Mouse (Mus musculus): ENCODE measurements at regions not wholly inside any gene's neighbourhood (a gene's known extent, or its start where the extent isn't known, plus 50 kb on each side); places are given as distances from the start of the nearest gene placed in this dataset.

DNA sequence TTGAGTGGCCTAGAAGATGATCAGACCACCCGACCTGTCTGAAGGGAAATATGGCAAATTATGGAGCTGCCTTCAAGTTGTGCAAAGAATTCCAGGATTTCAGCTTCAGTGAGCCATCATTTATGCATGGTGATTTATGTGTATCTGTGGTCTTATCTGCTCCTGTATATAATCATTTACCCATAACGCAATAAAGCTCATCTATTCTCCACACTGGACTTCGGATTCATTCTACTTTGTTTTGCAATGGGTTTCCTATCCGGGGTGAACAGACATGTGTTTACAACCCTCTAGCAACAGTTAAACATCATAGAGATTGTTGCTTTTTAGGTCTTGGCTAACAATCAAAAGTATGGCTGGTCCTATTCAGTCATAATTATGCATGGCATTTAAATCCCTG, 145.1 kb downstream of the Pcdh10 start:
- Histone ChIP-seq H3K9me3 (no peaks in the 10 kb centered on the region), H3K4me3 (no peak overlapping the region), H3K27me3 (no peaks in the 10 kb centered on the region), H3K4me2 (replicated peaks) (no peak overlapping the region), H3K27ac (no peak overlapping the region), H3K36me3 (no peaks in the 10 kb centered on the region), H3K4me1 (no peaks in the 10 kb centered on the region), H3K9ac (no peak overlapping the region)
- 74% methylated on average over 4 of the region's 4 CpGs for WGBS
- no peak for ATAC-seq (ENCODE audit: insufficient number of reproducible peaks, insufficient read depth, low FRiP score, low TSS enrichment)

DNA sequence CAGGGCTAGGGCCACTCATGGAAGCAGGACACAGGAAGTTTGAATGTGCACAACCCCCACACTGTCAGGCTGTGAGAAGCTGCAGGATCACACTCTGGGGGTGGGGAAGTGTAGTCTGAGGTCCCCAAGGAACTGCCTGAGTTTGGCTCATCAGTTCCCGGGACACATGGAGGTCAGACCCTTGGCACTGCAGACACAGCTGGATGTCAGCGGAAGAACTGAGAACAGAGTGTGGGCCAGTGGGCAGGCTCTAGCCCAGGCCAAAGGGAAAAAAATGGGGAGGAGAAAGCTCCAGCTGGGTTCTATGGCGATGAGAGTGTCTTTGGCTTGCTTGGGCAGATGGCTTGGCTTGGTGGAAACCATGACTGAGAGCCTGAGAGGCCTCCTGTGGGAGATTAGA, 168.9 kb downstream of the Pcdh10 start:
- no peak overlapping the region for H3K9ac ChIP-seq
- no peaks in the 10 kb centered on the region for H3K9me3 ChIP-seq
- H3K27me3 ChIP-seq, result no peaks in the 10 kb centered on the region
- no peaks in the 10 kb centered on the region for H3K4me1 ChIP-seq
- no peak overlapping the region for H3K4me3 ChIP-seq
- H3K36me3 ChIP-seq, result no peaks in the 10 kb centered on the region
- H3K4me2 ChIP-seq (replicated peaks), result no peak overlapping the region
- no peak overlapping the region for H3K27ac ChIP-seq
- 87% methylated on average over 3 of the region's 3 CpGs for WGBS
- no peak for ATAC-seq (ENCODE audit: insufficient number of reproducible peaks, insufficient read depth, low FRiP score, low TSS enrichment)

DNA sequence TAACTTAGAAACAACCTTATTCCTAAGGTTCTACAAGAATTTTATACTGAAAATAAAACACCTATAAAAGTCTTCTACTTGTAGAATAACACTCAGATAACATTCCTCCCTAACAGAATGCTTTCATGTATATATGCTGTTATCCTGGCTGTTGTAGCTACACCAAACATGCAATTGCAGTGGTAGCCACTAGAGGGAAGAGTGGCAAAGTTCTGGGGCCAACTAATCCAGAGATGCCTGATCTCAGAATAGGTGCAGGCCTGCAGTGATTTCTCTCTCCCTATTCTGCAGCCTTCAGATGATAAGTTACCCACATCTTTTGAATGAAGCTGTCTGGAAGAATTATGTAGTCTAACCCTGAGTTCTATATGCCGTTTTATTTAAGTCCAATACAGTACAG, 177.5 kb downstream of the Pcdh10 start:
- WGBS, result 15% methylated on average over 1 of the region's 1 CpGs
- Histone ChIP-seq H3K27me3 (no peaks in the 10 kb centered on the region), H3K36me3 (no peaks in the 10 kb centered on the region), H3K4me1 (peaks cover 5% of the 10 kb centered on the region), H3K4me3 (no peak overlapping the region), H3K4me2 (replicated peaks) (no peak overlapping the region), H3K9ac (no peak overlapping the region), H3K27ac (no peak overlapping the region), H3K9me3 (no peaks in the 10 kb centered on the region)
- no peak for ATAC-seq (ENCODE audit: insufficient number of reproducible peaks, insufficient read depth, low FRiP score, low TSS enrichment)

DNA sequence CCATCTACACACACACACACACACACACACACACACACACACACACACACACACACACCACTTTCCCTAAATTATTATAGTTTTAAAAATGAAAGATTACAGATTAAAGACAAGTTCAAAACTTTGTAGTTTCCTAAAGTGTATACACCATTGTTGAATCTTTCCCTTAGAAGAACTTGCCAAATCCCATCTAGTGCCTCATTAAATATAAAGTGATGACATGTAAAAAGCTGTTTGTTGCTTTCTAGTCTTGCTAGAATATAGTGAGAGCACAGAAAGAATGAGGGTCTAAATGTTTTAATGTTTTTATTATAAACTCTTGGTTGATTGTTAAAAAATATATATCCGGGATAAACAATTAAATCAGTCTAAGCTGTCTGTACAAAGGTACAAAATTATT, 194.8 kb downstream of the Pcdh10 start:
- H3K27me3 ChIP-seq, result no peaks in the 10 kb centered on the region
- WGBS, result 85% methylated on average over 1 of the region's 1 CpGs
- ATAC-seq (ENCODE audit: insufficient number of reproducible peaks, insufficient read depth, low FRiP score, low TSS enrichment), result no peak
- H3K27ac ChIP-seq, result no peak overlapping the region
- H3K36me3 ChIP-seq, result no peaks in the 10 kb centered on the region
- H3K9me3 ChIP-seq, result no peaks in the 10 kb centered on the region
- H3K4me3 ChIP-seq, result no peak overlapping the region
- no peaks in the 10 kb centered on the region for H3K4me1 ChIP-seq
- H3K9ac ChIP-seq, result no peak overlapping the region
- H3K4me2 ChIP-seq (replicated peaks), result no peak overlapping the region

DNA sequence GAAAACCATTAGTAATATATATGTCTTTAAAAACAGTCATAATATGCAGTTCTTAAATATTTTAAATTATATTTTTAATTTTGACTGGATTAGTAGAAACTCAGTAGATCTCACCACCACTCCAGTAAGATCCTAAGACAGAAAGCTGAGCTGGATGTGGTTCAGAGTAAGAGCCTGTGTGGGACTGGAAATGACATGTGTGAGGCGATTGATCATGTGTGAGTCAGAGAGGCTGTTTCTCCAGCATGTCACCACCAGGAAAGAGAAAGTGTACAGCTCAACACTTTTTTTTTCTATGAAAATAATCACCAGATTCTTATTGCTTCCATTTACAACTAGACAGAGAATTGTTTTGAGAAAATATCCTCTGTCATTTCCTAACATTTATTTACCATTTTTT, 198.8 kb downstream of the Pcdh10 start:
- WGBS, result 91% methylated on average over 1 of the region's 1 CpGs
- H3K9me3 ChIP-seq, result no peaks in the 10 kb centered on the region
- H3K27ac ChIP-seq, result no peak overlapping the region
- H3K36me3 ChIP-seq, result no peaks in the 10 kb centered on the region
- no peaks in the 10 kb centered on the region for H3K27me3 ChIP-seq
- H3K4me1 ChIP-seq, result no peaks in the 10 kb centered on the region
- ATAC-seq (ENCODE audit: insufficient number of reproducible peaks, insufficient read depth, low FRiP score, low TSS enrichment), result no peak
- no peak overlapping the region for H3K4me2 ChIP-seq (replicated peaks)
- no peak overlapping the region for H3K9ac ChIP-seq
- H3K4me3 ChIP-seq, result no peak overlapping the region

DNA sequence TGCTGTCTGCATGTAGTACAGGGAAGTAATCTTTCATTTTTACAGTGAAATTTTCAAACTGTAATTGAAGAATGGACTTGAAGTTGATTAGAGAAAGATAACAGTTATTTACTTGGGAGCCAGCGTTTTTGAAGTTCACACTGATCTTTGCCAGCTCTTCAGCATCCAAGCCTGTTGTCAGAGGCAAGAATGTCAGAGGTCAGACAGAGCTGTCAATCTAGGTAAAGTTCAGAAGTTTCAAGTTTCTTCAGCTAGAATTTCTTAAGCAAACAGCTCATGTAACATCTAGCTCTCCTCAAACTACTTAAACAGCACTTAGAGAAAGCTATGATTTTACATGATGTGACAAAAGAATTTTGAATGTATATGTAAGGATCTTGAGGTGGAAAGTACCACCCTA, 215.4 kb downstream of the Pcdh10 start:
- no peak overlapping the region for H3K4me2 ChIP-seq (replicated peaks)
- H3K4me1 ChIP-seq, result no peaks in the 10 kb centered on the region
- H3K9ac ChIP-seq, result no peak overlapping the region
- WGBS, result 7% methylated on average over 1 of the region's 1 CpGs
- no peak for ATAC-seq (ENCODE audit: insufficient number of reproducible peaks, insufficient read depth, low FRiP score, low TSS enrichment)
- H3K4me3 ChIP-seq, result no peak overlapping the region
- H3K9me3 ChIP-seq, result no peaks in the 10 kb centered on the region
- no peak overlapping the region for H3K27ac ChIP-seq
- H3K27me3 ChIP-seq, result no peaks in the 10 kb centered on the region
- H3K36me3 ChIP-seq, result no peaks in the 10 kb centered on the region

DNA sequence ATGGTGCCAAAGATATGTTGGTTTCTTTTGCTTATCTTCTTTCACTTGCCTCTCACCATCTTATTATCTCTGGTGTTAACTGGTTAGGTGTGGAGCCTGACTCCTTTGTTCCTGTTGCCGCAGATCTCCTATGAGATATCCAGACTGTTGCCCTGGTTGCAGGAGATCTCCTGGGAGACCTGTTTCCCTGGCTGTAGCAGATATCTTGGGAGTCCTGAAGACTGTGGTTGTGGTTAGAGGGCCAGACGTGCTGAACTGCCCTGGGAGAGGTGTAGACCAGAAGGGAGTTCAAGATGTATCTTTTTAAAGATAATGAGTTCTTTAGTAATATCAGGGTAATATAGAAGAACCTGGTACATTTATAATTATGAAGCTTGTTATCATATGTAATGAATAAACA, 224.1 kb downstream of the Pcdh10 start:
- H3K4me1 ChIP-seq, result no peaks in the 10 kb centered on the region
- H3K9me3 ChIP-seq, result no peaks in the 10 kb centered on the region
- H3K9ac ChIP-seq, result no peak overlapping the region
- no peaks in the 10 kb centered on the region for H3K36me3 ChIP-seq
- no peak overlapping the region for H3K27ac ChIP-seq
- WGBS, result 74% methylated on average over 2 of the region's 2 CpGs
- H3K27me3 ChIP-seq, result no peaks in the 10 kb centered on the region
- no peak overlapping the region for H3K4me2 ChIP-seq (replicated peaks)
- H3K4me3 ChIP-seq, result no peak overlapping the region
- ATAC-seq (ENCODE audit: insufficient number of reproducible peaks, insufficient read depth, low FRiP score, low TSS enrichment), result no peak

DNA sequence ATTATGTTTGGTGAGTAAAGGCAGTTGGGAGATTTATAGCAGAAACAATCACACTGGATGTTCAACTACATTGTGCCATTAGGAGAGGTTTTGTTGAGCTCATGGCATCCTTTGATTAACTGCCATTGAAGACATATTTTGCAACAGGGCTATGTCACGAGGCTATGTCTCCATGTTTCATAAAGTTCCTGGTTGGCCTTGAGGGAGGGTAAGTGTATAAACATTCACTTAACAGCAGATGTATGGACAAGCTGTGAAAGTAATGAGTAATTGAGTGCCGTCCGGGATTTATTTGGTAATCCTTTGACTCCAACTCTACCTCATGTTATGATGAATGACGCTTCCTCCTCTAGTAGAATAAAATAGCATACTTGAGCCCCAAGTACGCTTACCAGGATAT, 225.0 kb downstream of the Pcdh10 start:
- no peaks in the 10 kb centered on the region for H3K9me3 ChIP-seq
- no peaks in the 10 kb centered on the region for H3K4me1 ChIP-seq
- 71% methylated on average over 5 of the region's 5 CpGs for WGBS
- H3K36me3 ChIP-seq, result no peaks in the 10 kb centered on the region
- H3K9ac ChIP-seq, result no peak overlapping the region
- no peaks in the 10 kb centered on the region for H3K27me3 ChIP-seq
- no peak overlapping the region for H3K4me2 ChIP-seq (replicated peaks)
- no peak overlapping the region for H3K4me3 ChIP-seq
- H3K27ac ChIP-seq, result no peak overlapping the region
- ATAC-seq (ENCODE audit: insufficient number of reproducible peaks, insufficient read depth, low FRiP score, low TSS enrichment), result no peak

DNA sequence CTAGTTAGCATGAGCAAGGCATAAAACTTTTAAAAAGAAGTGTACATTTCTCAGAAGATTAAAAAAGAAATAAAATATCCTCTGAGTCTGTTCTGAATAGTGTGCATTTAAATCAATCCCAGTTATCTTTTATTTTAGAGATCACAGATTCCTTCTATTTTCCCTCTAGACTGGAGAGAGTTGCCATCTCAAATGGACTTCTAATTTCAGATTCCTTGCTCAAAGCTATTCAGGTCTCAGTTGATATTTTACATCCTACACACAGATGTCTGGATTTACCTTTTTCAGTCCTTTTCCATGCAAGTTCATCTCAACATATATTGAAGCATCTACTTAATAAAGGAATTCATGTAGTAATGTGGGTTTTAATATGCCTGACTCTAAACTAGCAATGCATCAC, 242.5 kb downstream of the Pcdh10 start:
- Histone ChIP-seq H3K4me2 (replicated peaks) (no peak overlapping the region), H3K9me3 (no peaks in the 10 kb centered on the region), H3K27me3 (no peaks in the 10 kb centered on the region), H3K4me3 (no peak overlapping the region), H3K27ac (no peak overlapping the region), H3K4me1 (no peaks in the 10 kb centered on the region), H3K36me3 (no peaks in the 10 kb centered on the region), H3K9ac (no peak overlapping the region)
- ATAC-seq (ENCODE audit: insufficient number of reproducible peaks, insufficient read depth, low FRiP score, low TSS enrichment), result no peak

DNA sequence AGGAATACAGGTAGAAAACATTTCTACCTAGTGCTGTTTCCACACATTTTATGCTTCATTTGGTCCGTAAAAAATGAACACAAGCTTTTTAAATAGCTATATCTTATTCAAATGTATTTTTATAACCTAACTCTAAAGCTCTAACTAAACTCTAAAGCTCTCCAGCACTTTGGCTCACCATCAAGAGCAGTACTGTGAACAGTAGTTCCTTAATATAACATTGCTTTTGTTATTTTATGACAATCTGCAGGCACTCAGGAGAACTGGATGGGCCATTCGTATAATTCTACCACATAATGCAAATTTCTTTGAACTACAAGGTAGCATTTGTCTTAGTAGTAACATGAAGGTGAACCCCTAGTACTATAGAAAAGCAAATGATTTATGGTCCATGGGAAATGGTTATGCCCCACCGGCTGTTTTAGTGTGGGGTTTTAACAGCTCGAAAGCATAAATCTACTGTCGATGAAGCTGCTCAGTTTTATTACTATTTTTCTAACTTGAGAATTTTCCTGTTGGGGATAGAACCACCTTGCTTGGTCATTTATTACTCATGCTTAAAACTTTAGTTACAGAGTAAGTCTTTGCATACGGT, 267.8 kb downstream of the Pcdh10 start:
- H3K9ac ChIP-seq, result no peak overlapping the region
- no peak for ATAC-seq (ENCODE audit: insufficient number of reproducible peaks, insufficient read depth, low FRiP score, low TSS enrichment)
- H3K27ac ChIP-seq, result no peak overlapping the region
- no peak overlapping the region for H3K4me2 ChIP-seq (replicated peaks)
- no peaks in the 10 kb centered on the region for H3K4me1 ChIP-seq
- no peaks in the 10 kb centered on the region for H3K9me3 ChIP-seq
- no peaks in the 10 kb centered on the region for H3K36me3 ChIP-seq
- WGBS, result 88% methylated on average over 6 of the region's 6 CpGs
- no peaks in the 10 kb centered on the region for H3K27me3 ChIP-seq
- no peak overlapping the region for H3K4me3 ChIP-seq

DNA sequence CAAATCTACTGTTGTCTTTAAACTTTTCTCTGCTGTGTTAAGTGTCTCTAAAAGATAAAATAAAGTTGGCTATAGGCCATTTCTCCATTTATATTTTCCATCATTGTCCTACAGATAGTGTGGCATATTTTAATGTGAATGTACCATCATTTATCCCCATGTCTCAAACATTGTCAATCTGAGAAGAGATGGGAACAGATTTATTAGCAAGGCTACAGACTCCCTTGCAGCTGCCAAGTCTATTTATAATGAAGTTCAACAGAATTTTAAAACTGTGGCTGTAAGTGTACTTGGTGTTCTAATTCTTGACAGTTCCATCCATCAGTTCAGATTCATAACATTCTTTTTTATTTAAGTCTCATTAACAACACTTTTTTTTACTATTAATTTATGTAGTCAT, 271.2 kb downstream of the Pcdh10 start:
- H3K27ac ChIP-seq, result no peak overlapping the region
- H3K4me2 ChIP-seq (replicated peaks), result no peak overlapping the region
- no peak overlapping the region for H3K4me3 ChIP-seq
- H3K27me3 ChIP-seq, result no peaks in the 10 kb centered on the region
- ATAC-seq (ENCODE audit: insufficient number of reproducible peaks, insufficient read depth, low FRiP score, low TSS enrichment), result no peak
- no peaks in the 10 kb centered on the region for H3K36me3 ChIP-seq
- no peaks in the 10 kb centered on the region for H3K4me1 ChIP-seq
- H3K9me3 ChIP-seq, result no peaks in the 10 kb centered on the region
- H3K9ac ChIP-seq, result no peak overlapping the region

DNA sequence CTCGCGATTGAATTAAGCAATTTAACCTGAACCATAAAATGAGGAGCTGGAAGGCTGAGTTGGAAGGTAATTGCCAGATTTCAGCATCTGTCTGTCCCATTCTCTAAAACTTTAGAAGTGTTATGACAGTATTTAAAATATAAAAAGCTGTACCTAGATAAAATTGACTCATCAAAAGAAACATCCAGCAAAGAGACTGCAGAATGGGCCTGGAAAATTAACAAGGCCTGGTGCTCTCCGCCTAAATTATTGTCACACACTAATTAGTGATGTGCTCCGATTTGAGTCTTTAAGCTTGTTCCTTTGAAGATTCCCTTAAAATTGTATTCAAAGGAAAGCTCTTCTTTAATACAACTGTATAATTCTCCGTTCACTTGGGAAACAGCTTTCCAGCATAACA, 278.8 kb downstream of the Pcdh10 start:
- WGBS, result 89% methylated on average over 5 of the region's 5 CpGs
- Histone ChIP-seq H3K9me3 (no peaks in the 10 kb centered on the region), H3K4me1 (no peaks in the 10 kb centered on the region), H3K9ac (no peak overlapping the region), H3K4me2 (replicated peaks) (no peak overlapping the region), H3K36me3 (no peaks in the 10 kb centered on the region), H3K27ac (no peak overlapping the region), H3K4me3 (no peak overlapping the region), H3K27me3 (no peaks in the 10 kb centered on the region)
- no peak for ATAC-seq (ENCODE audit: insufficient number of reproducible peaks, insufficient read depth, low FRiP score, low TSS enrichment)

DNA sequence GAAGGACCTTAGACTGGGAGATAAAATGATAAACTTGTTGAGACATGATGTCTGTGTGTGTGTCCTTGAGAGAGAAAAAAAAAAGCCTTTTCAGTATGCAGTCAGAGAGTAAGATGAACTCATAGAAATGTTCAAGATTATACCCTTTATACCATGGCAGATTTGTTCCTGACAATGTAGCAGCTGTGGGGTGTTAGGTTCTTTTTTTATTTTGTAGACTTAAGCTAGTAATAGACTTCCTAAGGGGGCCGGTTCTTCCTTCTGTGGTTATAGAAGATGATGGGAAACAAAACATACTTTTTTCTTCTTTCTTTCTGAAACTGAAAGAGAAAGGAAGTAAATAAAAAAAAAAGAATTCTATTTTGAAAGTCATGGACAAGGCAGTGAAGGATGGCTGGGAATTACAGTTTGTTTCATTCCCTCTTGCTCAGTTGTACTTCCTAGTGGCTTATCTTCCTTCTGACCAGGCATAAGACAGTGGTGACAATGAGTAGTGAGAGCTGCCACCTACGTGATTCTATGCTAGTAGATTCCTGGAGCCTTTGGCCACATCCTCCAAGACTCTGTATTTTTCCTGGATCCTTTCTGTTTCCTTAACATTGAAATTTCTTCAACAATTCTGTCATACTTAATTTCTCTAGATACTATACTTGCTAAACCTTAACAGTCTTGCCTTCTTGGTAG, 280.0 kb downstream of the Pcdh10 start:
- 79% methylated on average over 2 of the region's 2 CpGs for WGBS
- Histone ChIP-seq H3K9ac (no peak overlapping the region), H3K27ac (no peak overlapping the region), H3K4me3 (no peak overlapping the region), H3K9me3 (no peaks in the 10 kb centered on the region), H3K4me2 (replicated peaks) (no peak overlapping the region), H3K36me3 (no peaks in the 10 kb centered on the region), H3K4me1 (no peaks in the 10 kb centered on the region), H3K27me3 (no peaks in the 10 kb centered on the region)
- ATAC-seq (ENCODE audit: insufficient number of reproducible peaks, insufficient read depth, low FRiP score, low TSS enrichment), result no peak

Data from embryonic facial prominence, embryonic 12.5 days (tissue).